Mouse (Mus musculus) cerebellum, adult 2 months (tissue): ENCODE data around the gene Ppid.

ENCODE experiments used
- CTCF ChIP-seq: fragments of 200-500 bp; IDR thresholded peaks from 2 replicates; pipeline ENCODE4 v1.5.1; 2011; ENCODE audit warnings: low read depth, mild to moderate bottlenecking, control low read depth, low read length, moderate library complexity, borderline replicate concordance; ENCODE audit not compliant: insufficient read depth
- POLR2A ChIP-seq: fragments of 200-500 bp; IDR thresholded peaks from 2 replicates; pipeline ENCODE4 v1.6.1; 2011; ENCODE audit warnings: low read length, control low read depth, borderline replicate concordance; ENCODE audit not compliant: insufficient read depth

GRCm38 (mm10) chr3:79555061-79555460 is 36.1 kb upstream of the Ppid start:
- TF ChIP-seq CTCF: no peak
- no peak for TF ChIP-seq POLR2A
